Mouse (Mus musculus): Measurements from ENCODE around the gene Rasgef1b.

- TF ChIP-seq CTCF (IDR thresholded peaks at IDR 0.05; ENCODE audit: low read depth, low read length) (no peak), POLR2A (IDR thresholded peaks at IDR 0.05; ENCODE audit: extremely low read depth, insufficient read depth, low read length) (no peak)
Measured at GRCm38 (mm10) chr5:99652931-99653330, 75.9 kb downstream of the Rasgef1b start.

Data from liver, adult 2 months (tissue).